29 mouse cellular contexts compared by ENCODE assay signal in genomic region chr1:152176267-152176970, GRCm38 (mm10).
DNase-seq lines count a peak whose midpoint lies in the region; ATAC-seq lines count a peak whose summit lies in the region.
"Had no signal": no experiment of that assay in that cellular context is flagged by ENCODE, and none has a peak within 500 bp of the region (broad histone marks: within the 10 kb centered on the region; RNA-seq: fewer than 3 reads in every experiment).

No protein-coding gene starts in this region.

- no peak overlapping the region for H3K9ac ChIP-seq in kidney, embryonic 14.5 days (ENCODE audit: low read depth, low read length)
- H3K9ac ChIP-seq: embryonic facial prominence, embryonic 13.5 days; forebrain, postnatal 0 days; heart, embryonic 13.5 days; hindbrain, embryonic 14.5 days; limb, embryonic 12.5 days; liver, embryonic 15.5 days; lung, embryonic 15.5 days; neural tube, embryonic 12.5 days had no signal

- no peaks in the 10 kb centered on the region for H3K36me3 ChIP-seq in kidney, embryonic 14.5 days (ENCODE audit: control insufficient read depth, insufficient read depth, low read length)
- H3K36me3 ChIP-seq: embryonic facial prominence, embryonic 13.5 days; G1E; heart, embryonic 13.5 days; limb, embryonic 12.5 days; liver, embryonic 15.5 days; lung, embryonic 15.5 days; midbrain, embryonic 10.5 days; neural tube, embryonic 12.5 days had no signal

- H3K4me3 ChIP-seq in kidney, embryonic 14.5 days (ENCODE audit: low read length) = no peak overlapping the region
- H3K4me3 ChIP-seq: embryonic facial prominence, embryonic 13.5 days; heart, embryonic 13.5 days; left cerebral cortex, adult 2 months; limb, embryonic 12.5 days; liver, embryonic 15.5 days; lung, embryonic 15.5 days; midbrain, embryonic 10.5 days; myocyte; neural tube, embryonic 12.5 days had no signal

- no peak for ATAC-seq in kidney, embryonic 14.5 days (ENCODE audit: low FRiP score, low TSS enrichment)
- ATAC-seq: forebrain, postnatal 0 days; intestine, postnatal 0 days had no signal

- 82% methylated on average over 9 of the region's 9 CpGs for WGBS in kidney, embryonic 14.5 days

- H3K4me2 ChIP-seq in kidney, embryonic 14.5 days (replicated peaks; ENCODE audit: low read depth, low read length) = no peak overlapping the region
- H3K4me2 ChIP-seq: embryonic facial prominence, embryonic 13.5 days; heart, embryonic 13.5 days; hindbrain, embryonic 14.5 days; limb, embryonic 12.5 days; liver, embryonic 15.5 days; lung, embryonic 15.5 days; neural tube, embryonic 12.5 days had no signal

- no peaks in the 10 kb centered on the region for H3K27me3 ChIP-seq in kidney, embryonic 14.5 days (ENCODE audit: control insufficient read depth, insufficient read depth, low read length)
- H3K27me3 ChIP-seq: embryonic facial prominence, embryonic 13.5 days; heart, embryonic 13.5 days; limb, embryonic 12.5 days; liver, embryonic 15.5 days; lung, embryonic 15.5 days; neural tube, embryonic 12.5 days had no signal

- H3K4me1 ChIP-seq in kidney, embryonic 14.5 days (ENCODE audit: control insufficient read depth, insufficient read depth, low read length) = no peaks in the 10 kb centered on the region
- H3K4me1 ChIP-seq: heart, embryonic 13.5 days; liver, embryonic 15.5 days; lung, embryonic 15.5 days had no signal

- H3K27ac ChIP-seq in kidney, embryonic 14.5 days (ENCODE audit: low read depth, low read length) = no peak overlapping the region
- H3K27ac ChIP-seq: embryonic facial prominence, embryonic 13.5 days; heart, embryonic 13.5 days; hindbrain, embryonic 14.5 days; kidney, postnatal 0 days; left cerebral cortex, adult 2 months; limb, embryonic 12.5 days; liver, embryonic 15.5 days; lung, embryonic 15.5 days; midbrain, embryonic 10.5 days; neural tube, embryonic 12.5 days; stomach, postnatal 0 days had no signal

- DNase-seq in gastrocnemius, adult 18-20 months (ENCODE audit: low spot score) = peak; percentile 51
- DNase-seq in gastrocnemius, postnatal 25 days = no peak
- DNase-seq in kidney, postnatal 14 days = peak; percentile 3
- DNase-seq in adrenal gland, adult 2 months = peak; percentile 78
- peak; percentile 24 for DNase-seq in adrenal gland, postnatal 25 days
- DNase-seq in cerebellum, postnatal 25 days = no peak
- DNase-seq: cerebellum, adult 11-12 months; cerebellum, adult 9-11 months; forebrain, postnatal 0 days; gastrocnemius, postnatal 14 days; heart, adult 18-20 months; heart, postnatal 10 days; right cerebral cortex, postnatal 25 days; thymus, postnatal 4 days had no signal

- H3K9me3 ChIP-seq in kidney, embryonic 14.5 days (ENCODE audit: control insufficient read depth, low read length) = no peaks in the 10 kb centered on the region
- H3K9me3 ChIP-seq: embryonic facial prominence, embryonic 13.5 days; heart, embryonic 13.5 days; limb, embryonic 12.5 days; liver, embryonic 15.5 days; lung, embryonic 15.5 days; midbrain, embryonic 10.5 days; neural tube, embryonic 12.5 days had no signal

Comparison
In these comparisons a context has a peak if more than half of its experiments do, and no peak if none do; other contexts are left out.
1. DNase-seq: peak in gastrocnemius, adult 18-20 months (single experiment), kidney, postnatal 14 days (single experiment), adrenal gland, adult 2 months (single experiment) and adrenal gland, postnatal 25 days (single experiment); none in gastrocnemius, postnatal 25 days (single experiment) and cerebellum, postnatal 25 days (0 of 2).